Mouse (Mus musculus) hindbrain, embryonic 11.5 days (tissue): ENCODE measurements around the gene Ankmy1. TPM values are rescaled to one million over a fixed set of nuclear protein-coding genes. Genes with fewer than 3 reads are reported as not detected.

Experiments
- ATAC-seq: fragments of 200-750 bp; cut with Nextera tagmentation; 2 replicates; pipeline ENCODE4 v1.8.0; 2017; ENCODE audit warnings: mild to moderate bottlenecking, moderate TSS enrichment, moderate library complexity; ENCODE audit not compliant: low FRiP score
- DNase-seq: peaks from one replicate; pipeline ENCODE4 v3.0.0-alpha.2; 2015; ENCODE audit warnings: low spot score
- H3K27ac ChIP-seq: fragments of 300-500 bp; sonication (generic); 2 replicates; pipeline ENCODE4 v1.5.1; 2014; ENCODE audit warnings: mild to moderate bottlenecking, low read depth, low read length
- H3K27me3 ChIP-seq: fragments of 300-500 bp; sonication (generic); 2 replicates; pipeline ENCODE4 v1.6.1; 2014; ENCODE audit warnings: mild to moderate bottlenecking, low read length, moderate library complexity, mixed read lengths; ENCODE audit not compliant: control insufficient read depth, insufficient read depth
- H3K36me3 ChIP-seq: fragments of 300-500 bp; sonication (generic); 2 replicates; pipeline ENCODE4 v1.6.1; 2014; ENCODE audit warnings: mild to moderate bottlenecking, low read length, moderate library complexity, mixed read lengths; ENCODE audit not compliant: control insufficient read depth, insufficient read depth
- H3K4me1 ChIP-seq: fragments of 300-500 bp; sonication (generic); replicated peaks from 2 replicates; pipeline ENCODE4 v1.6.1; 2014; ENCODE audit warnings: low read length, mixed read lengths; ENCODE audit not compliant: control insufficient read depth, insufficient read depth
- H3K4me2 ChIP-seq: fragments of 300-500 bp; sonication (generic); replicated peaks from 2 replicates; pipeline ENCODE4 v1.6.1; 2014; ENCODE audit warnings: mild to moderate bottlenecking, low read depth, low read length
- H3K4me3 ChIP-seq: fragments of 300-500 bp; sonication (generic); 2 replicates; pipeline ENCODE4 v1.5.1; 2014; ENCODE audit warnings: low read depth, low read length
- H3K9ac ChIP-seq: fragments of 300-500 bp; sonication (generic); 2 replicates; pipeline ENCODE4 v1.6.1; 2014; ENCODE audit warnings: low read depth, low read length
- H3K9me3 ChIP-seq: fragments of 300-500 bp; sonication (generic); 2 replicates; pipeline ENCODE4 v1.6.1; 2016; ENCODE audit warnings: low read length; ENCODE audit not compliant: control insufficient read depth
- WGBS: fragments of 180-500 bp; shearing (Covaris S2); extraction: QIAGEN DNeasy Blood & Tissue Kit; methylation state at CpG from one replicate; pipeline ENCODE4 v1.1.7; 2014; 5-methylcytosine and 5-hydroxymethylcytosine counted together
- polyA plus RNA-seq: library from polyadenylated mRNA; unstranded; fragments of >200 nt; fragmentation: Nextera tagmentation; extraction: Ambion mirVana; gene quantifications from 2 replicates; pipeline ENCODE4 v1.2.1, GENCODE M21; 2014

Gene Ankmy1
- polyA plus RNA-seq, 1 experiment from 2014 or later: 0.80 TPM

- ATAC-seq: peak; percentile 82
- no peaks in the 10 kb centered on the region; the same call in 1 of the 2 replicates for H3K36me3 ChIP-seq
- H3K4me1 ChIP-seq: peaks cover 7% of the 10 kb centered on the region
Measured at GRCm38 (mm10) chr1:92847873-92848839, 54.5 kb downstream of the Ankmy1 start.

GRCm38 (mm10) chr1:92845889-92846288, 56.8 kb downstream of the Ankmy1 start:
- ATAC-seq (no peak), DNase-seq (no peak)
- Histone ChIP-seq H3K9ac (no peak overlapping the region), H3K4me3 (no peak overlapping the region), H3K9me3 (no peaks in the 10 kb centered on the region), H3K4me1 (peaks cover 7% of the 10 kb centered on the region), H3K27me3 (no peaks in the 10 kb centered on the region), H3K27ac (no peak overlapping the region), H3K36me3 (no peaks in the 10 kb centered on the region; the same call in 1 of the 2 replicates), H3K4me2 (no peak overlapping the region)
- 83% methylated on average over 7 of the region's 7 CpGs for WGBS

More at GRCm38 (mm10) chr1:92847873-92848839, 54.5 kb downstream of the Ankmy1 start:
- Histone ChIP-seq H3K4me3 (peak overlapping the region; percentile 31), H3K9me3 (no peaks in the 10 kb centered on the region), H3K4me2 (peak overlapping the region; percentile 48), H3K27ac (peak overlapping the region; percentile 67), H3K27me3 (no peaks in the 10 kb centered on the region), H3K9ac (peak overlapping the region; percentile 63)
- WGBS: 5% methylated on average over 40 of the region's 41 CpGs
- DNase-seq: peak; percentile 69

GRCm38 (mm10) chr1:92841427-92841826, 61.3 kb downstream of the Ankmy1 start:
- Histone ChIP-seq H3K4me1 (no peaks in the 10 kb centered on the region), H3K9me3 (no peaks in the 10 kb centered on the region), H3K9ac (no peak overlapping the region), H3K27ac (no peak overlapping the region), H3K4me2 (no peak overlapping the region), H3K36me3 (no peaks in the 10 kb centered on the region; the same call in 1 of the 2 replicates), H3K4me3 (no peak overlapping the region), H3K27me3 (no peaks in the 10 kb centered on the region)
- ATAC-seq (no peak), DNase-seq (no peak)
- WGBS: 74% methylated on average over 3 of the region's 3 CpGs

- H3K9ac ChIP-seq: no peak overlapping the region
- H3K9me3 ChIP-seq: no peaks in the 10 kb centered on the region
- ATAC-seq (no peak), DNase-seq (no peak)
- H3K4me1 ChIP-seq: no peaks in the 10 kb centered on the region
- H3K36me3 ChIP-seq: peaks cover 3% of the 10 kb centered on the region; the same call in 1 of the 2 replicates
- no peak overlapping the region for H3K27ac ChIP-seq
- no peaks in the 10 kb centered on the region for H3K27me3 ChIP-seq
- H3K4me3 ChIP-seq: no peak overlapping the region
- H3K4me2 ChIP-seq: no peak overlapping the region
- 86% methylated on average over 8 of the region's 8 CpGs for WGBS
Measured at GRCm38 (mm10) chr1:92840231-92840890, 62.3 kb downstream of the Ankmy1 start.

- no peak for DNase-seq
- 85% methylated on average over 7 of the region's 7 CpGs for WGBS
Measured at GRCm38 (mm10) chr1:92839211-92839610, 63.5 kb downstream of the Ankmy1 start.

GRCm38 (mm10) chr1:92837931-92838833, 64.5 kb downstream of the Ankmy1 start:
- DNase-seq (no peak), ATAC-seq (no peak)
- Histone ChIP-seq H3K27ac (no peak overlapping the region), H3K36me3 (0 out of 2 replicates have a peak, but pooled peaks cover 3% of the 10 kb centered on the region), H3K9ac (no peak overlapping the region), H3K4me2 (no peak overlapping the region), H3K4me1 (peaks cover 4% of the 10 kb centered on the region), H3K4me3 (no peak overlapping the region), H3K9me3 (no peaks in the 10 kb centered on the region), H3K27me3 (no peaks in the 10 kb centered on the region)
- WGBS: 76% methylated on average over 14 of the region's 14 CpGs

More at GRCm38 (mm10) chr1:92839211-92839610, 63.5 kb downstream of the Ankmy1 start:
- Histone ChIP-seq H3K4me2 (no peak overlapping the region), H3K9me3 (no peaks in the 10 kb centered on the region), H3K4me3 (no peak overlapping the region), H3K27ac (no peak overlapping the region), H3K27me3 (no peaks in the 10 kb centered on the region), H3K36me3 (peaks cover 3% of the 10 kb centered on the region; the same call in 1 of the 2 replicates), H3K9ac (no peak overlapping the region), H3K4me1 (no peaks in the 10 kb centered on the region)
- no peak for ATAC-seq

- peaks cover 7% of the 10 kb centered on the region for H3K4me1 ChIP-seq
Measured at GRCm38 (mm10) chr1:92833987-92834706, 68.6 kb downstream of the Ankmy1 start.

More at GRCm38 (mm10) chr1:92833987-92834706, 68.6 kb downstream of the Ankmy1 start:
- Histone ChIP-seq H3K27ac (no peak overlapping the region), H3K9me3 (no peaks in the 10 kb centered on the region), H3K4me3 (no peak overlapping the region), H3K36me3 (0 out of 2 replicates have a peak, but pooled peaks cover 3% of the 10 kb centered on the region), H3K4me2 (peak overlapping the region; percentile 83; the same call in 1 of the 2 replicates), H3K27me3 (no peaks in the 10 kb centered on the region), H3K9ac (no peak overlapping the region; the same call in 1 of the 2 replicates)
- DNase-seq (peak; percentile 93), ATAC-seq (peak; percentile 19; the same call in 1 of the 2 replicates)
- WGBS: 68% methylated on average over 7 of the region's 7 CpGs
